Mouse (Mus musculus) heart, postnatal 14 days (tissue): ENCODE results near the gene Alyref. TPM values are rescaled to one million over a fixed set of nuclear protein-coding genes. Genes with fewer than 3 reads are reported as not detected.

Experiments used
- DNase-seq, 2 experiments: peaks; one replicate each; pipeline ENCODE4 v3.0.0; 2021 to 2022
- intact Hi-C: fragments of 180-260 bp; cut with DNase I; formaldehyde crosslinking; loops from one replicate; pipeline ENCODE4 v1.15.1; 2025
- long read RNA-seq, 2 experiments: library from polyadenylated mRNA; stranded (forward); transcript quantifications; one replicate each; pipeline ENCODE4 v2.0.0; 2021
- total RNA-seq, 2 experiments: library from RNA; stranded (reverse); gene quantifications; 2 replicates each; pipeline ENCODE4 v1.2.3; 2021

The Alyref gene
- 10 to 100 TPM; 57.8 to 59.9 TPM for total RNA-seq
- long read RNA-seq, experiment 1, transcript Alyref-201 (6 exons, 3,527 nt): major isoform, 110 of 119 reads
- long read RNA-seq, experiment 1, partial matches to known transcripts: 1 of 119 reads
- long read RNA-seq, experiment 1, other reads (novel, unspliced or antisense): 8 of 119 reads
- long read RNA-seq, experiment 2, transcript Alyref-201 (6 exons, 3,527 nt): major isoform, 93 of 102 reads
- long read RNA-seq, experiment 2, partial matches to known transcripts: 2 of 102 reads
- long read RNA-seq, experiment 2, other reads (novel, unspliced or antisense): 7 of 102 reads

- peak; percentile 97 to 98 for DNase-seq
- intact Hi-C loops: no loop called here
Measured at GRCm38 (mm10) chr11:120598283-120598989, at the start of gene Alyref, which contains the start of gene Anapc11. Gene Alyref (minus strand): TSS chr11:120598365. Gene Anapc11 (plus strand): TSS chr11:120598421.

- DNase-seq: no peak
- intact Hi-C loops: no loop called here
Measured at GRCm38 (mm10) chr11:120647047-120647830, 49.1 kb upstream of the Alyref start.

GRCm38 (mm10) chr11:120643601-120643987 lies 45.4 kb upstream of the Alyref start, which contains the start of gene Pycr1:
Gene Pycr1 (minus strand): TSS chr11:120643769.
- intact Hi-C loops: no loop called here
- DNase-seq: peak; percentile 92 to 94

- no peak for DNase-seq
- intact Hi-C loops: no loop called here
Measured at GRCm38 (mm10) chr11:120642939-120643600, 44.9 kb upstream of the Alyref start.

- intact Hi-C loops: no loop called here
- no peak for DNase-seq
Measured at GRCm38 (mm10) chr11:120641869-120642268, 43.7 kb upstream of the Alyref start.

GRCm38 (mm10) chr11:120641255-120641654 lies 43.1 kb upstream of the Alyref start:
- intact Hi-C loops: no loop called here
- no peak for DNase-seq

- DNase-seq: no peak
- intact Hi-C loops: no loop called here
Measured at GRCm38 (mm10) chr11:120634810-120635209, 36.6 kb upstream of the Alyref start.

- DNase-seq: peak; percentile 94 to 95
- intact Hi-C loops: no loop called here
Measured at GRCm38 (mm10) chr11:120633520-120634343, 35.6 kb upstream of the Alyref start, which contains the start of gene Mafg. Gene Mafg (minus strand): TSS chr11:120633600.

GRCm38 (mm10) chr11:120632559-120633519 lies 34.7 kb upstream of the Alyref start:
- peak; percentile 74 to 75 for DNase-seq
- intact Hi-C loops: no loop called here

- DNase-seq: no peak
- intact Hi-C loops: no loop called here
Measured at GRCm38 (mm10) chr11:120631726-120632448, 33.7 kb upstream of the Alyref start.

GRCm38 (mm10) chr11:120630881-120631725 lies 32.9 kb upstream of the Alyref start:
- intact Hi-C loops: no loop called here
- no peak for DNase-seq

- DNase-seq: peak in 1 of 2 experiments; percentile 57
- intact Hi-C loops: no loop called here
Measured at GRCm38 (mm10) chr11:120630401-120630871, 32.3 kb upstream of the Alyref start.

GRCm38 (mm10) chr11:120629911-120630310 lies 31.7 kb upstream of the Alyref start:
- peak; percentile 70 to 71 for DNase-seq
- intact Hi-C loops: no loop called here

- no peak for DNase-seq
- intact Hi-C loops: no loop called here
Measured at GRCm38 (mm10) chr11:120629341-120629730, 31.2 kb upstream of the Alyref start.

GRCm38 (mm10) chr11:120628601-120629340 lies 30.6 kb upstream of the Alyref start:
- no peak for DNase-seq
- intact Hi-C loops: no loop called here
